Mouse (Mus musculus) adrenal gland, postnatal 36 days (tissue): Measurements from ENCODE around the gene Gadd45g. TPM values are rescaled to one million over a fixed set of nuclear protein-coding genes. Genes with fewer than 3 reads are reported as not detected.

Source experiments
- DNase-seq, 2 experiments: peaks; one replicate each; pipeline ENCODE4 v3.0.0; 2021; ENCODE audit warnings: mixed read lengths in 1 of 2
- total RNA-seq, 2 experiments: library from RNA; stranded (reverse); gene quantifications; 2 replicates each; pipeline ENCODE4 v1.2.3; 2021

The Gadd45g gene
- total RNA-seq, 2 experiments from 2014 or later = 71.8 to 72.5 TPM

DNA sequence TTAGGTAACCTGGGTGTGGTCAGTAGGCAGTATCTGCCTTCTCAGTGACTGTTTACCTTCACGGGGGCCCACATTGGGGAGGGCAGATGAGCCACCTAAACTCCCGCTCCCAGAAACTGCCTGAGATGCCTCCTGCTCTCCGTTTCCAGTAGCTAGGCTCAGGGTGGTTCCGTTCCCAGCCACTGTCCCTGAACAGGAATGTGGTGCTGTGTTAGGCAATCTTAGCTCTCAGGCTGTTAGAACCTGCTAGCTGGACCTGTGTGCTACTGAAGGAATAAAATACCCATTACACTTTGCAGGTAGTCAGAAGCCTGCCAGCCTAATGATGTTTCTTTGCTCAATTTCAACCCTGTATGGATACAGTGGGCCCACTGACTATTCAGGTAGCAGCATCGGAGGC lies 37.8 kb downstream of the Gadd45g start:
- no peak for DNase-seq

DNA sequence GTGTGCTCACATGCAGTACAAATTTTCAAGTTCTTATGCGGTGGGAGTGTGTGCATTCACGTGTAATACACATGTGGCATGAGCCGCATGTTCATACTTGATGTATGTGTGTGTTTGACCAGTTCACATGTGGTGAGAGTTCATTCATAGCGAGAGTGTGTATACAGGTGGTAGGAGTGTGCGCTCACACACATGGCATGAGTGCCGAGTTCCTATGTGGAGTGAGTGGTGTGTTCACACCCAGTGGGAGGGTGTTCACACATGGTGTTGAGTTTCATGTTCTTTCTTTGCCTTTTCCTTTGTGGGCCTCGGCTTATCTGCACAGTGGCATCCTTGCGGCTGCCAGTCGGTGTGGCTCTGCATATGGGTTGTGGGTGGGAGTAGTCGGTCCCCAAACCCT lies 39.1 kb downstream of the Gadd45g start:
- DNase-seq = no peak

DNA sequence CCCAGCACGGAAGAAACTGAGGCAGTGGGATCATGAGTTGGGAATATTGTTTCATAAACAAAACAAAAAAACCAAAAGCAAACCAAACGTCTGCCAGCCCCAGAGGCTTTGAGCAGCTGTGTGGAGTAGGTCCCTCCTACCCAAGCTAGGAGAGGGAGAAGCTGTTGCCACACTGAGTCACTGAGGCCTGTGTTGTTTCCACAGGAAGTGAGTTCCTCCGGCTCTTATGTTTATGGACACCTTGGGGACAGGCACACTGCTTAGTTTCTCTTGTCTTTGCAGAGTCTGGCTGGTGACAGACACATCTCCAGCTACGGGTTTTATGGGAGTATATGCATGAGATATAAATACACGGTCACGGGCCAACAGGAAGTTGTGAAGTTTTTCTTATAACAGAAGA lies 39.6 kb downstream of the Gadd45g start:
- DNase-seq = no peak

DNA sequence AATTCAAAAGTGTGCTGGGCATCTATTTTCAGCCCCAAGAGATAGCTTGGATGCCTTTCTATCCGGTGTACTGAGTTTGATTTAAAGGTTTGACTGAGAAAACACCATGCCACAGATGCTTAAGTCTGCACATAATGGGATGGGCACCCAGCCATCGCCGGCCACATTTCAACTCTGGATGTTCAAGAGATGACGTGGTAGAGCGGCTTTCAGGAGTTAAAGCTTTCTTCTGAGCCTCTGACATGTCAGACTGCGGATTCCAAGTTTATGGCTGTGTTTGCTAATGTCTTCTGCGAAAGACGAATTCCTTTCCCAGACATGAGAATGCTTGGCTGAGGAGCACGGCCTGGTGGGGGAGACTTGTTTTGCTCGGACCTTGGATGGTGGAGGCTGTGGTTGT lies 40.2 kb downstream of the Gadd45g start:
- DNase-seq = no peak

DNA sequence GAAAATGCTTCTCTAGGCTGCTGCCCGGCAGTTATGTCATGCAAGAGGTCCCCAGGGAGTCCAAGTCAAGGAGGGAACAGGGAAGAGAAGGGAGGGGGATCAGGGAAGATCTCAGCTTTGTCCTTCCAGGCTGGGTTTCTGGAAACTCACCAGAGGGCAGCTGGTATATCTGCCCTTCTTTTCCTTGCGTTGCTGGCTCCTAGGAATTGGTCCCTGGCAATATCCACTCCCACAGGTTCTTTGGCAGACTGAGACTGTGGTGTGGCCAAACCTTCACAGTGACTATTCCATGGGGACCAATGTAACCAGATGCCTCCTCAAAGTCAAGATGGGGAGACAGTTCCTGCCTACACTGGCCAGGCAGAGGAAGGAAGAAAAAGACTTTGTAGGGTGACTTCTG lies 41.9 kb downstream of the Gadd45g start:
- DNase-seq = no peak

DNA sequence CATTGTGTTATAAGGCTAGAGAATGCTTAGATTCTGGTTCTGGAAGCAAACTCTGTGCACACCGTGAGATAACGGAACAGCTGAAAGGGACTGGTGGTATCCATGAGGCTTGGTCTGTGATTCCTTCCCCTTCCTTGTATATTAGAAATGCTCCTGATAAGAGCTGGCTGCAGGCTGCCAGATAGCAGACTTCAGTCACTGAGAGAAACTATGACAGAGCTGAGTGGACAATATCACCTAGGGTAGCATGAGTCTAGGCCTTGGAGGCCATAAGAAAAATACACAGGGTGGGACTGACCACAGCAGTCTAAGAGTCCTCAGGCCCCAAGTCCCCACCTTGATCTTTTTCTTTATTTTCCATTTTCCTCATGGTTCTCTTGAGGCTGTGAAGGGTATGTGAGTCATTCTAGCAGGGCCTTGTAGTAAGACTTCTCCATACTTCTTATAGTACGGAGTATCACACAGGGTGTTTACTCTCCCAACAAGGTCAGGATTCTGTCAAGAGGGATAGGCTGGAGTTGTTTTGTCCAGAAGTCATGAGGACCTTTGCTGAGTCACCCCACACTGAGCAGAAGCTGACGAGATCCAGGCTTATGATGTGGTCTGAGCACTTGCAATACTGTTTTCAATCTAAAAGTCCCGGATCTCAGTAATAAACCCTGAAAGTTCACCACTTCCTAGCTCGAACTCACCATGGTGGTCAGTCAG lies 45.5 kb downstream of the Gadd45g start:
- no peak for DNase-seq

DNA sequence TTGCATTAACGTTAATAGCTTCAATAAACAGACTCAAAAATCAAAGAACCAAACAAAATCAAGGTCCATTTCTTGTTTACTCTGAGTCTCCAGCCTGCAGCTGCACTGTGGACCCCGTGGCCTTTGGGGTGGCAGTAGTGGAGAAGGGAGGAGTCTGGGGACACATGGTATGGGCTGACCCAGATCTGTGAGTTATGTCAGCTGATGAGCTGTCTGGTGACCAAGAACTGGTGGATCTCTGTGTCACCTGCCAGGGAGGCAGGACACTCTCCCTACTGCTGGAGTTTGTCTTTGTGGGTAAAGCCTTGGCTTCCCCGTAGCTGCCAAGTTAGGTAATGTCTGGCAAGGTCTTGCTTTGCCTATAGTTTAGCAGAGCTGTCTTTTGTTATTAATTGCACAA lies 51.1 kb downstream of the Gadd45g start:
- no peak for DNase-seq

Other genes starting within 250 kb of the Gadd45g start
- gene Cks2, start 201.4 kb upstream of the Gadd45g start, total RNA-seq = 10 to 100 TPM; 12.3 to 14.5 TPM
- 10 to 100 TPM; 20.9 to 24.8 TPM for gene Secisbp2, start 195.0 kb upstream of the Gadd45g start, total RNA-seq
- 10 to 100 TPM; 12.4 to 15.7 TPM for gene Sema4d, start 52.9 kb upstream of the Gadd45g start, total RNA-seq